Mouse (Mus musculus): ENCODE measurements at regions not wholly inside any gene's neighbourhood (a gene's known extent, or its start where the extent isn't known, plus 50 kb on each side); places are given as distances from the start of the nearest gene placed in this dataset.
A peak's percentile ranks its signal among the peaks of the same experiment; 100 is the strongest.

GRCm38 (mm10) chr11:8377301-8377700 is 287.0 kb downstream of the Tns3 start:
- WGBS = 94% methylated on average over 4 of the region's 4 CpGs
- no peaks in the 10 kb centered on the region for H3K36me3 ChIP-seq
- H3K27ac ChIP-seq = no peak overlapping the region
- no peaks in the 10 kb centered on the region for H3K27me3 ChIP-seq
- no peak for ATAC-seq (ENCODE audit: insufficient number of reproducible peaks, insufficient read depth, low FRiP score, low TSS enrichment, low read depth)
- H3K9ac ChIP-seq (replicated peaks) = no peak overlapping the region
- 0 out of 2 replicates have a peak, but pooled peaks cover 6% of the 10 kb centered on the region for H3K9me3 ChIP-seq
- H3K4me3 ChIP-seq (replicated peaks) = no peak overlapping the region
- H3K4me1 ChIP-seq (replicated peaks) = no peaks in the 10 kb centered on the region
- no peak overlapping the region for H3K4me2 ChIP-seq

- Histone ChIP-seq H3K9ac (replicated peaks) (no peak overlapping the region), H3K4me2 (no peak overlapping the region), H3K27ac (no peak overlapping the region), H3K4me3 (replicated peaks) (no peak overlapping the region), H3K27me3 (no peaks in the 10 kb centered on the region), H3K36me3 (no peaks in the 10 kb centered on the region), H3K4me1 (replicated peaks) (0 out of 2 replicates have a peak, but pooled peaks cover 3% of the 10 kb centered on the region), H3K9me3 (no peaks in the 10 kb centered on the region)
- WGBS = 89% methylated on average over 1 of the region's 1 CpGs
- no peak for ATAC-seq (ENCODE audit: insufficient number of reproducible peaks, insufficient read depth, low FRiP score, low TSS enrichment, low read depth)
These were observed 298.8 kb downstream of the Tns3 start for GRCm38 (mm10) chr11:8365545-8365944.

GRCm38 (mm10) chr11:8364703-8365433 is 299.5 kb downstream of the Tns3 start:
- Histone ChIP-seq H3K4me3 (replicated peaks) (no peak overlapping the region), H3K36me3 (no peaks in the 10 kb centered on the region), H3K4me1 (replicated peaks) (0 out of 2 replicates have a peak, but pooled peaks cover 3% of the 10 kb centered on the region), H3K9me3 (no peaks in the 10 kb centered on the region), H3K9ac (replicated peaks) (no peak overlapping the region), H3K4me2 (no peak overlapping the region), H3K27me3 (no peaks in the 10 kb centered on the region), H3K27ac (no peak overlapping the region)
- no peak for ATAC-seq (ENCODE audit: insufficient number of reproducible peaks, insufficient read depth, low FRiP score, low TSS enrichment, low read depth)
- WGBS = 76% methylated on average over 9 of the region's 9 CpGs

- H3K27ac ChIP-seq = no peak overlapping the region
- no peak for ATAC-seq (ENCODE audit: insufficient number of reproducible peaks, insufficient read depth, low FRiP score, low TSS enrichment, low read depth)
- H3K4me1 ChIP-seq (replicated peaks) = no peaks in the 10 kb centered on the region
- no peak overlapping the region for H3K9ac ChIP-seq (replicated peaks)
- H3K4me3 ChIP-seq (replicated peaks) = no peak overlapping the region
- no peaks in the 10 kb centered on the region for H3K36me3 ChIP-seq
- WGBS = 91% methylated on average over 14 of the region's 14 CpGs
- H3K9me3 ChIP-seq = no peaks in the 10 kb centered on the region
- H3K27me3 ChIP-seq = no peaks in the 10 kb centered on the region
- no peak overlapping the region for H3K4me2 ChIP-seq
These were observed 319.4 kb downstream of the Tns3 start for GRCm38 (mm10) chr11:8344938-8345337.

- Histone ChIP-seq H3K27me3 (no peaks in the 10 kb centered on the region), H3K4me1 (replicated peaks) (peaks cover 9% of the 10 kb centered on the region; the same call in 1 of the 2 replicates), H3K9ac (replicated peaks) (no peak overlapping the region), H3K36me3 (no peaks in the 10 kb centered on the region), H3K4me2 (no peak overlapping the region), H3K4me3 (replicated peaks) (no peak overlapping the region), H3K9me3 (no peaks in the 10 kb centered on the region), H3K27ac (peak overlapping the region; percentile 32; the same call in 1 of the 2 replicates)
- WGBS = 29% methylated on average over 14 of the region's 14 CpGs
- ATAC-seq (ENCODE audit: insufficient number of reproducible peaks, insufficient read depth, low FRiP score, low TSS enrichment, low read depth) = peak; percentile 80
These were observed 361.8 kb downstream of the Tns3 start for GRCm38 (mm10) chr11:8302347-8303188.

- no peaks in the 10 kb centered on the region for H3K9me3 ChIP-seq
These were observed 366.9 kb downstream of the Tns3 start for GRCm38 (mm10) chr11:8297462-8297861.

GRCm38 (mm10) chr11:8293322-8294014 is 370.9 kb downstream of the Tns3 start:
- Histone ChIP-seq H3K27ac (no peak overlapping the region), H3K4me1 (replicated peaks) (0 out of 2 replicates have a peak, but pooled peaks cover 6% of the 10 kb centered on the region), H3K36me3 (no peaks in the 10 kb centered on the region), H3K9ac (replicated peaks) (no peak overlapping the region), H3K4me3 (replicated peaks) (no peak overlapping the region), H3K9me3 (no peaks in the 10 kb centered on the region), H3K4me2 (no peak overlapping the region), H3K27me3 (no peaks in the 10 kb centered on the region)
- no peak for ATAC-seq (ENCODE audit: insufficient number of reproducible peaks, insufficient read depth, low FRiP score, low TSS enrichment, low read depth)
- WGBS = 59% methylated on average over 6 of the region's 6 CpGs

More at GRCm38 (mm10) chr11:8297462-8297861, 366.9 kb downstream of the Tns3 start:
- Histone ChIP-seq H3K36me3 (no peaks in the 10 kb centered on the region), H3K27me3 (no peaks in the 10 kb centered on the region), H3K9ac (replicated peaks) (no peak overlapping the region), H3K27ac (peak overlapping the region; percentile 50; the same call in 1 of the 2 replicates), H3K4me3 (replicated peaks) (no peak overlapping the region), H3K4me2 (no peak overlapping the region), H3K4me1 (replicated peaks) (peaks cover 13% of the 10 kb centered on the region; the same call in 1 of the 2 replicates)
- ATAC-seq (ENCODE audit: insufficient number of reproducible peaks, insufficient read depth, low FRiP score, low TSS enrichment, low read depth) = no peak
- WGBS = 52% methylated on average over 5 of the region's 5 CpGs

- no peak for ATAC-seq (ENCODE audit: insufficient number of reproducible peaks, insufficient read depth, low FRiP score, low TSS enrichment, low read depth)
- no peaks in the 10 kb centered on the region for H3K36me3 ChIP-seq
- no peaks in the 10 kb centered on the region for H3K4me1 ChIP-seq (replicated peaks)
- WGBS = 95% methylated on average over 1 of the region's 1 CpGs
- H3K9ac ChIP-seq (replicated peaks) = no peak overlapping the region
- no peak overlapping the region for H3K27ac ChIP-seq
- H3K27me3 ChIP-seq = no peaks in the 10 kb centered on the region
- no peaks in the 10 kb centered on the region for H3K9me3 ChIP-seq
- H3K4me3 ChIP-seq (replicated peaks) = no peak overlapping the region
- H3K4me2 ChIP-seq = no peak overlapping the region
These were observed 379.1 kb downstream of the Tns3 start for GRCm38 (mm10) chr11:8285271-8285670.

GRCm38 (mm10) chr11:8275203-8275602 is 389.1 kb downstream of the Tns3 start:
- no peak for ATAC-seq (ENCODE audit: insufficient number of reproducible peaks, insufficient read depth, low FRiP score, low TSS enrichment, low read depth)
- H3K36me3 ChIP-seq = no peaks in the 10 kb centered on the region
- H3K27ac ChIP-seq = no peak overlapping the region
- no peak overlapping the region for H3K4me3 ChIP-seq (replicated peaks)
- H3K9ac ChIP-seq (replicated peaks) = no peak overlapping the region
- H3K9me3 ChIP-seq = no peaks in the 10 kb centered on the region
- no peaks in the 10 kb centered on the region for H3K4me1 ChIP-seq (replicated peaks)
- no peaks in the 10 kb centered on the region for H3K27me3 ChIP-seq
- H3K4me2 ChIP-seq = no peak overlapping the region
- 83% methylated on average over 4 of the region's 4 CpGs for WGBS

GRCm38 (mm10) chr11:8269171-8269570 is 395.2 kb downstream of the Tns3 start:
- H3K36me3 ChIP-seq = no peaks in the 10 kb centered on the region
- H3K4me2 ChIP-seq = no peak overlapping the region
- no peak overlapping the region for H3K27ac ChIP-seq
- H3K4me1 ChIP-seq (replicated peaks) = no peaks in the 10 kb centered on the region
- WGBS = 50% methylated on average over 2 of the region's 2 CpGs
- no peaks in the 10 kb centered on the region for H3K9me3 ChIP-seq
- no peak overlapping the region for H3K4me3 ChIP-seq (replicated peaks)
- no peak overlapping the region for H3K9ac ChIP-seq (replicated peaks)
- H3K27me3 ChIP-seq = no peaks in the 10 kb centered on the region
- ATAC-seq (ENCODE audit: insufficient number of reproducible peaks, insufficient read depth, low FRiP score, low TSS enrichment, low read depth) = no peak

- Histone ChIP-seq H3K36me3 (no peaks in the 10 kb centered on the region), H3K27ac (no peak overlapping the region), H3K27me3 (no peaks in the 10 kb centered on the region), H3K4me2 (no peak overlapping the region), H3K4me3 (replicated peaks) (no peak overlapping the region), H3K9me3 (no peaks in the 10 kb centered on the region), H3K9ac (replicated peaks) (no peak overlapping the region), H3K4me1 (replicated peaks) (peaks cover 10% of the 10 kb centered on the region)
- no peak for ATAC-seq (ENCODE audit: insufficient number of reproducible peaks, insufficient read depth, low FRiP score, low TSS enrichment, low read depth)
- 65% methylated on average over 2 of the region's 2 CpGs for WGBS
These were observed 410.3 kb downstream of the Tns3 start for GRCm38 (mm10) chr11:8254036-8254435.
